Mouse (Mus musculus) liver (tissue): Measurements from ENCODE around the gene Atg101.
A peak's percentile ranks its signal among the peaks of the same experiment; 100 is the strongest.

Source experiments
- DNase-seq: peaks from one replicate; pipeline ENCODE4 v3.0.0-alpha.2; 2020; ENCODE audit warnings: mixed read lengths

The Atg101 gene

DNA sequence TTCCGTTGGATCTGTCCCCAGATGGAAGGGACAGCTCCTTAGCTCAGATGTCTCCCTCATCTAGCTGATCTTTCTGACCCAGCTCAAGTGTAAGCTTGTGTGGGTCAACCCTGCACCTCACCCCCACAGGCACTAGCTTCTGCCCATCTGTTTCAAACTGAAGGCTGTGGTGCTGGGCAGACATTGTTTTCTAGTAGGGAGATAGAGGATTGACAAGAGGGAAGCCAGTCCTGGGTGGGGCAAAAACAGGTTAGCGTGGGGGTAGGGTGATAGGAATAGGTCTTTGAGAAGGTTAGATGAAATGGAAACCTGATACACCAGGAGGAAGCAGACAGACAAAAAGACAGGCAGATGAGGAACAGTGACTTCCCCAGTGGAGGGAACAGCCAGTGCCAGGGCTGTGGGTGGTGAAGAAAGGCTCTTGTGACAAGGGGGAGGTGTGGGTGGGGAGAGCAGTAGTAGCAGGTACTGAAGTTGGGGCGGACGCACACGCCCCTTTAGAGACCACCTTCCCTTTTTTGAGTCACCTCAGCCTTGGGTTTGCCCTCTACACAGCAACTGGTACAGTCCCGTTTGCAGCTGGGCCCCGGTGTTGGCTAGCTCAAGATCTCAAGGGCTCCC, 28.1 kb upstream of the Atg101 start:
- DNase-seq: no peak

DNA sequence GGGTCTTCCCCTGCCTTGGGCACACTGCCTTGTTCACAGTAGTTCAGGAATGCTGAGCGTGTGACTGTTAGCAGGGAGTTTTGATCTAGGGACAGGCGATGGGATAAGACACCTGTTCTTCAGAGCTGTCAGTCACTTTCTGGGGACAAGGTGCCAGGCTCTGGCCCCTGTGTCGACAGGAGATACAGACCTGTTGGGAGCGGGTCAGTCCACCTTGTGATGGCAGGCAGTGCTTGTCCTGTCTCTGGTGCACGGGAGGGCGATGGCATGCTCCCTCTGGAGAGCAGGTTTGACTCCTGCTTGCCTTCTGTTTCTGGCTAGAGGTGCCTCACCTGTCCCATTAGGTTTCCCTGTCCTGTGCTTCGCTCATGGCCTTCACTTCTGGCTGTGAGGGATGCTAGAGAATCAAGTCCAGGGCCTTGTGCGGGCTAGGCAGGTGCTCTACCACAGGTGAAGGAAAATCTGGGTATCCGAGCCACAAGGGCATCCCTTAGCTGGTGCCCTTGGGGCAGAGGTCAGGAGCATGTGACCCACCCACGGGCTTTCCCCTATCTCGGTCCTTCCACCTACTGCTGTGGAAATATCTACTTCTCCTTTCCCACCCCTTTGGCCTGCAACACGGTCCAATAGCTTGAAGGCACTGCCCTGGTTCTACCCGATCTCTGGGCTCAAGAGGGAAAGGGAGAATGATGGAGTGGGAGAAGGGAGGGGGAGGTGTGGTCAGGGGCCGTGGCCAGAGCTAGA, 27.4 kb upstream of the Atg101 start:
- DNase-seq: no peak

DNA sequence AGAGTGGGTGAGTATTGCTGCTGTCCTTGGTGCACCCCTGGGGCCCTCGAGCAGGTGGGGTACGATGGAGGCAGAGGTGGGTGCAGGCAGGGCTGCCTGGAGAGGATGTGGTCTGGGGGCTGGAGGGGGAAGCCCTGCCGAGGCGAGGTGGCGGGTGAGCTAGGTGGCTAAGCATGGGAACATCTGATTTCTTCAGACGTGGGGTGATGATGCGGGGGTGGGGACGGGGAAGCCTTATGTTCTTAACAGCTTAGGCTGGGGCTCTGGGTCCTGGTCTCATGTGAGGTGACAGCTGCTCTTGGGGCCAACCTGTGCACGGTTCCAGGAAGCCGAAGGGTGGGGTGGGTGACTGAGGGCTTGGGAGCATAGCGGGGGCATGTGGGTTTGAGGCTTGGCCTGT, 25.7 kb upstream of the Atg101 start:
- DNase-seq: no peak

DNA sequence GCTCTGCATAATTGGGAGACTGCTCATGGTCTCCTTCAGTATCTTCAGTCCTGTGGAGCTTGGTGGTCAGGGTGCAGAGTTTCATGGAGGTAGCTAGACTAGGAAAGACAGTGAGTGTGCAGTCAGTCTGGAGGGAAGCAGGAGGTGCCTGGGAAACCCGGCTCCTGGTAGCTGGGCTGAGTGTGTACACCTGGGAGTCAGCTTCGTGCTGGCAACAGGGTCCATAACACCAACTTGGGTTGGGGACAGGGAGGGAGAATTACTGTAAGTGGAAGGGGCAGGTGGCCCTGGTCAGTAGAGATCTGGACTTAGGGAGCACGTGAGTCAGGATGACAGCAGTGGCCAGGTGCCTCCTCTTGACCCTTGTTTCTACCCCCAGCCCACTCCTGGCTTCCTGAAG, 24.1 kb upstream of the Atg101 start:
- DNase-seq: no peak

DNA sequence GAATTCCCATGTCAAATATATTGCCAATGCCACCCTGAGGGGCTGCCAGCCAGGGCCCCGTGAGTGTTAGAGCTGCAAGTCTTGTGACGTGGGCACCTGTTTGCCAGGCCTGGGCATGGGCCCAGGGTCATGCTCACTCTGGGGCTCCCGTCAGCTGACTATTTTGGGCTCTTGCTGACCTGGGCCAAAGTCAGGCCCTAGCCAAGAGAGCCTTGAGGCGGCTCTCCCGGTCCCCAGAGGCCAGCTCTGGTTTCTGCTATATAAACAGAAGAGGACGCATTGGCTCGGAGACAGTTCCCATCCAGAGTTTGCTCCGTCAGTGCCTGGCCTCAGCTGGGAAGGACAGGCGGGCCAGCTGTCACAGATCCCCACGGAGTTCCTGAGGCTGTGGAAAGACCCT, 23.7 kb upstream of the Atg101 start:
- DNase-seq: no peak

DNA sequence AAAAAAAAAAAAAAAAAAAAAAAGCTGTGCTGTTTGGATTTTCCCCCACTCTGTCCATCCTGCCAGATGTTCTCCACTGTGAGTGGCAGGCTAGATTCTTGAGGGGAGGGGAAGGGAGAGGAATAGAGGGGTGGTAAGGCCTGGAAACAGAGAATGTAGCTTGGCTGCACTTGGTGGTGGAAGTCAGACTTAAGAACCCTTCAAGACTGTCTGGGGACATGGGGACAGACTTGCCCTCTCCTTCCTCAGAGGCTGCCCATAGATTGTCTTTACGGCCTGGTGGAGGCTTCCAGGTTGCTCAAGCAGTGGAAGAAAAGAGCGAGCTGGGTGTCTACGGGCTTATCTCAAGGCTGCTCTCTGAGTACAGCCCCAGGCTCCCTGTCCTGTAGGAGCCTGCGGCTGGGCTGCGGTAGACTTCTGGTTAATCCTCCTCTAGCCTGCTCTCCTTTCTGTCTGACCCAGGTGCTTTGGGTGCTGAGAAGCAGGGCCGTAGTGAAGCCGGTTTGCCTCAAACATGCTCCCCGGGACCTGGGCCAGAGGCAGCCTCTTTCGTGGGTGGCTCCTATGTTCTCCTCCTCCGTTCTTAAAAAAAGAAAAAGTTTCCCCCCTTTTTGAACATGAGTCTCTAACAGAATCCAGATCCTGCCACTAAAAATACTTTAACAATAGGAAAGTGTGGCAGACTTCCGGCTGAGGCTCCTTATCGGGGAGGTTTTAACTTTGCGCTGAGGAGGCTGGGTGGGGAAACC, 23.0 kb upstream of the Atg101 start:
- DNase-seq: no peak

DNA sequence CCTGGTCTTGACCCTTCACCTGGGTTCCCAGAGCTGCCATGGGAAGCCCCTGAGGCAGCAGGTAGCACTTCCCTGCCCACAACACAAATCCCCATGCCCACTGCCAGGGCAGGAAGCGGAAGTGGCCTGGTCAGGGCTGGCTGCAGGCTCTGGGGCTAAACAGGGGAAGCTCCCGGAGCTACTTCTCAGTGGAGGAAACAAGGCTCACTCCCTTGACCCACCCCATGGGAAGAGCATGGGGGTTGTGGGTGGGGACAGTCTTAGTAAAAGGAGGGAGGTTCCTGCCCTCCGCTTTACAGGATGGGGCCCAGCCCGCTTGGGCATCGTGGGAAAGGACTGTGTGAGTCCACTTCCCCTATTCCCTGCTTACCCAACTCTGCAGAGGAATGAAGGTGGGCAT, 21.6 kb upstream of the Atg101 start:
- peak; percentile 52 for DNase-seq

DNA sequence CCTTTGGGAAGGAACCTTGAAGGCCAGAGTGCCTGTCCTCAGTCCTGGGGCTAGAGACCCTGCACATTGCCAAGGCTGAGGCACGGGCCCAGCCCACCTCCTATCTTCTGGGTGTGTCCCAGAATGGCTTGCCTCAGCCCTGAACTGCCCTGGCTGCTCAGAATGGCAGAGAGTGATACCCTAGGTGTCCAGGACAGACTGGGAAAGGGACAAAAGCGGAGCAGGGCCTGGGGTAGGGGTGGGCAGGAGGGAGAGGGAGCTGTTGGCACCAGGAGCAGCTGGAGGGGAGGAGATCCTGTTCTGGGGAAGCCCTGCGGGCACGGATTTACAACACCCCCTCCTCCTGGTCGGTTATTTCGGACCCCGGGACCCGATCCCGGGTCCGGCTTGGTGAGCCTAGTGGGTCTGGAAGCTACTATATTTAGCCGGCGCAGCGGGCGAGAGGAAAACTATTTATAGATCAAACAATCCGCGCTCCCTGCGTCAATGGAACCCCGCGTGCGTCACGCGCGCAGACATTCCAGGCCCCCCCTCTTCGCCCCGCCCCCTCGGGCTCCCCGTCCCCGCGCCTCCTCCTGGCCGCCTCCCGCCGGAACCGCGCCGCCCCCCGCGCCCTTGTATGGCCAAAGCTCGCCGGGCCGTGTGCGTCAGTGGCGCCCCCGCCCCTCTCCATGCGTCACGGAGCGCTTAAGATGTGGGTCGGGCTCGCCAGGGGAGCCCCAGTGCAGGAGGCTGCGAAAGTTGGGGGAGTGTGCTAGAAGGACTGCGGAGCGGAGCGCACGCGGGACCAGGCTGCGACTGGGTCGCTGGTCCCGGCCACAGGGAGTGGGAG, 17.7 kb upstream of the Atg101 start:
- DNase-seq: peak; percentile 81

DNA sequence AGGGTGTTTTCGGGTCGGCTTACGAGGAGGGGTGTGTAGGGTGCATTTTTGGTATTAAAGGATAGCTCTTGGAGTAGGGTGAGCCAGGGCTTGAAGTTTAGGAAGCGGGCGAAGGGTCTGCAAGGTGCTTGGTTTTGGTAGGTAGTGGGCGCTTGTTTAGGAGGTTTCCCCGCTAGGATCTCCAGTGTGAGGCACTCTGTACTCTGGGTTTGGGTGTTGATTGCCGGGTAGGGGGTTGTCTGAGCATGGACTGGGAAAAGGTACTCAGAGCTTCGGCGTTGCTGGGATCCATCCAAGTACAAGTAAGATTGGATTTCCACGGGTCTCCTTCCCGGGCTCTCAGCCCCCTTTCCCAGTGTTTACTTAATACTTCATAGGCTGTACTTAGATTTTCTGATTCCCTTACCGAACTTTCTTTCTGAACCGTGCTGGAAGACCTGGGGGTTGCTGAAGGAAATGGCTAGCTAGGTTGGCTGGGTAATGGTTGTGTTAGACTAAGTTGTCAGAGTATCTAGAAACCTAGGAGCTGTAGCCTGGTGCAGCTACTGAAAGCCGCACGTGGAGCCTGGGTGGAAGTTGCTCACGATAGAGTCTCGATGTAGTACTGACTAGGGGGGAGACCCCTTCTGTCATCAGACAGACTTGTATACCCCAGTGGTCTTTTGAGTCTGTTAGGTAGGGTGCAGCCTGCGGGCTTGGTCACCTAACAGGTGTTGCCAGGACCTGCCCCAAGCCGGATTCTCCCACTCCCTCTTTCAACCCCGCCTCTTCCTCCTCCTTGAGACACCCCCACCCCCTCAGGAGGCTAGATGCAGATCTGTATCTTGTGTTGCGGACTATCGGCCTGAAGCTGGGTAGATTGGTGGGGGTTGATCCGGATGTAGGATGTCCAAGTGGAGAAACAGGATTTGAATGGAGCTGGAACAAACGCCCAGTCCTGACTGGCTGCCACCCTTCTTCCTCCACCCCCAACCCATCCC, 16.7 kb upstream of the Atg101 start:
- DNase-seq: no peak

DNA sequence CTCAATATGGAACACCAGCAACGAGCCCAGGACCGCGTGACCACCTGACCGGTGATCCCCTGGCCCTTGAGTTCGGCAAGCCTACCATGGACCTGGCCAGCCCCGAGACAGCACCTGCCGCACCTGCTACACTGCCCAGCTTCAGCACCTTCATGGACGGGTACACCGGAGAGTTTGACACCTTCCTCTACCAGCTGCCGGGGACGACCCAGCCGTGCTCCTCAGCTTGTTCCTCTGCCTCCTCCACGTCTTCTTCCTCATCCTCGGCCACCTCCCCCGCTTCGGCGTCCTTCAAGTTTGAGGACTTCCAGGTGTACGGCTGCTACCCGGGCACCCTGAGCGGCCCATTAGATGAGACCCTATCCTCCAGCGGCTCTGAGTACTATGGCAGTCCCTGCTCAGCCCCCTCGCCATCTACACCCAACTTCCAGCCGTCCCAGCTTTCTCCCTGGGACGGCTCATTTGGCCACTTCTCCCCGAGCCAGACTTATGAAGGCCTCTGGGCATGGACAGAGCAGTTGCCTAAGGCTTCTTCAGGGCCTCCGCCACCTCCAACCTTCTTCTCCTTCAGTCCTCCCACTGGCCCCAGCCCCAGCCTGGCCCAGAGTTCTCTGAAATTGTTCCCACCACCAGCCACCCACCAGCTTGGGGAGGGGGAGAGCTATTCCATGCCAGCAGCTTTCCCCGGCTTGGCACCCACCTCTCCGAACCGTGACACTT, 13.8 kb upstream of the Atg101 start:
- no peak for DNase-seq

DNA sequence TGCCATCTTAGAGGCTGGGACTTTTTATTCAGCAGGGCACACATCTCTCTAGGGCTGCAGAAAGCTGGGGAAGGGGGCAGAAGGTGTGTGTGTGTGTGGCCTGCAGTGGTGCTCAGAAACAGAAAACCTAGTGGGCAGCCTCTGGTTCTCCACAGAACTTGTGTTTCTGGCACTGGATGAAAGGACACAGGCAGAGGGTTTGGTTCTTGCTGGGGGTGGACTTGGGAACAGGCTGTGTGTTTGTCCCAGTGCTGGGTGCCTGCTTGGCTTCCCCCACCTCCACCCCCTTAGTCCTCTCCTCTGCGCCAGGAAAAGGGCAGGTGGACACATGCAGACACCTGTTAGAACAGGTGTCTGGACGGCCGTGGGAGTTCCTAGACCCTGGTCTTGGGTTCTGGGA, 13.0 kb upstream of the Atg101 start:
- no peak for DNase-seq

DNA sequence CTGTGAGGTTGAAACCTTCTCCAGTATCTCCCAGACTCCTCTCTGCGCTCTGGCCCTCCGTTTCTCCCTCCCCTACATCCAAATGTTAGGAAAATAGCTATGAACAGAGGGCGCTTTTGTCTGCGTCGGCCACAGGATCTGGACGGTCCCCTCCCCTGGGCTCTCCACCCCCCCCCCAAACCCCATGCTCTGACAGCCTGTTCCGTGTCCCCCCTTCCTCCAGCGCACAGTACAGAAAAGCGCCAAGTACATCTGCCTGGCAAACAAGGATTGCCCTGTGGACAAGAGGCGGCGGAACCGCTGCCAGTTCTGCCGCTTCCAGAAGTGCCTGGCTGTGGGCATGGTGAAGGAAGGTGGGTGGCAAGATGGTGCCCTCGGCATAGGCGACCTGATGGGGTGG, 12.6 kb upstream of the Atg101 start:
- DNase-seq: no peak

DNA sequence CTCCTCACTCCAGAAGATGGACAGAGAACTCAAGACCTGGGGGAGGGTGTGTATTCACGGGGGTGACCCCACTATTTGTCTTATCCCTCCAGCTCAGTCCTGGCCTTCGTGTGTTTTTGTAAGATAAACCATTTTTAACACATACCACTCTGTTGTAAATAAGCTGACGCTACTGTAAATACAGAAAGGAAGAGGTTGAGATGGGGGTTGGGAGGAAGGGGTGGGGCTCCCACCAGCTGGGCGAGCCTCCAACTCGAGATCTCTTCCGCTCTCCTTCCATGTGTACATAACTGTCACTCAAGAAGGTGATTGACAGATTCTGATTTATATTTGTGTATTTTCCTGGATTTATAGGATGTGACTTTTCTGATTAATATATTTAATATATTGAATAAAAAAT, 9.7 kb upstream of the Atg101 start:
- DNase-seq: no peak

DNA sequence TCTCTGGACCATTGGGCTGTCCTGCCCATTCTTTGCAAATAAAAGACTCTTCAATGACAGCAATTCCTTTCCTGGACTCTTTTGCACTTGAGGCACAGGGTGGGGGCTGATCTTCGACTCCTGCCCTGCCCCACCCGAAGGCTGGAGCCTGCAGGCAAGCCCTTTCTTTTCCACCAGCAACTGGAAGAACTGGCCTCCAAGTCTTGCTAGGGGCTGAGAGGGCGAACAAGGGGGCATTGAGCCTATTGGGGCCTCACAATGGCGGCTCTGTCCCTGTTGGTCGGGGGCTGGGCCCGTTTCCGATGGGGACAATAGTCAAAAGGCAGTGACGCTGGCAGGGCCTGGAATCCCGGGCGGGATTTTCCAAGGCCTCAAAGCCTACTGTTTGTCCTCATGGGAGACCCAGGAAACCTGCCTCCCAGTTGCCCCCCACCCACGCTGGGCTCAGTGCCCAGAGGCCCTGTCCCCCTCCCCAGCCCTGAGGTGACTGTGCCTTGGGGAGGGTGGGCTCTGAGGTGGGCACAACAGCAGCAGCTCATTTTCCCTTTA, 6.6 kb upstream of the Atg101 start:
- DNase-seq: no peak

DNA sequence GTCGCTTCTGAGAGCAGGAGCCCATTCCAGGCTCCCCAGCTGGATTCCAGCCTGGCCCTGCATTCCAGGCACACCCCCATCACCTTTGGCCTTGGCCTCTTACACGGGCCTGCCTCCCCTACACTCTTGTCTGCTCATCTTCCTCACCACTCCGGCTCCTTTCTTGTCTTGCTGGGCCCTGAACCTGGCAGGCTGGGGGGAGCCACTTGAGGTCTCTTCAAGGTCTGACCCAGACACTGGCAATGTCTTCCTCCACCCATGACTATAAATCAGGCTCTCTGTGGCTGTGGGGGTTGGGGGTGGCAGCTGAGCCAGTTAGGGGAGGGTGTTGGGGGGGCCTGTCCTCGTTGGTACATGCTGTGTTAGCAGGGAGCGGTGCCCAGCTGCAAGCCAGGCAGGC, 5.5 kb upstream of the Atg101 start:
- no peak for DNase-seq

DNA sequence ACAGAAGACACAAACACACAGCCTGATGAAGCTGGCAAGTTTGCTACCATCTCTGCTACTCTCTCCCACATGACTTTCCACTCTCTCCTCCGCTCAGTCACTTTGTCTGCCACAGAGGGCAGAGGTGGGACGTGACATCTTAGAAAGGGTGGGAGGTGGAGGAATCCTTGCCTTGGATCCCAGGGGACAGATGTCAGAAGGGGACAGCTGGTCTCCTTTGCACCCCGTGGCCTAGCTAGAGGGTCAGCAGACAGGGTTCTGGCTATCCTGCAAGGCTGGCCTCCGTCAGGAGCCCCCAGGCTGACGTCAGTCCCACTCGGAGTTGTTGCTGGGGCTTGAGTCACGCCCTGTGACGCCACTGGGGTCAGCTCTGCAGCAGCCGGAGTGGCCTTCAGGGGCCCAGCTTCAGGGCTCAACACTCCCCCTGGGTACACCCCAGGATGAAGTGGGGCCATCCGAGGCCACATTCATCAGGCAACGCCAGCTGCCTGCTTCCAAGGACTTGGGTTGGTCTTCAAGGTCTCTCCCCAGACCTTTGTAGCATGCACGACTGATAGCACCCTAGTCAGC, 4.6 kb upstream of the Atg101 start:
- DNase-seq: no peak

DNA sequence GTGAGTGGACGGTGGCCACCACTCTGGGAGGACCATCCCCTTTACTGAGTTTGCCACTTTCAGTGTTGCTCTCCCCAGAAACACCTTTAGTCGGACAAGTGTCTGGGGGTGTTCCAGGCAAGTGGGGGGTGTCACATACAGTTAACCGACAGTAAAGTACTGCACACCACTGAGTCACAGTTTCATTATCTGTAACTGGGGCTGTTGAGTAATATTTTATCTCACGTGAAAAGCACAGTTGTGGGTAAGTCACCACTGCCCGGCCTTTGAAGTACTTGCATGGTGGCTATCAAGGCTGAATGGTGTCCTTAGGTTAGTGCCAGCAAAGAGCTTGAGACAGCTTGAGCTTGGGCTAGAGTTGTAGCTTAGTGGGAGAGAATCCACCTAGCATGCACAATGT, 1.6 kb upstream of the Atg101 start:
- DNase-seq: no peak

DNA sequence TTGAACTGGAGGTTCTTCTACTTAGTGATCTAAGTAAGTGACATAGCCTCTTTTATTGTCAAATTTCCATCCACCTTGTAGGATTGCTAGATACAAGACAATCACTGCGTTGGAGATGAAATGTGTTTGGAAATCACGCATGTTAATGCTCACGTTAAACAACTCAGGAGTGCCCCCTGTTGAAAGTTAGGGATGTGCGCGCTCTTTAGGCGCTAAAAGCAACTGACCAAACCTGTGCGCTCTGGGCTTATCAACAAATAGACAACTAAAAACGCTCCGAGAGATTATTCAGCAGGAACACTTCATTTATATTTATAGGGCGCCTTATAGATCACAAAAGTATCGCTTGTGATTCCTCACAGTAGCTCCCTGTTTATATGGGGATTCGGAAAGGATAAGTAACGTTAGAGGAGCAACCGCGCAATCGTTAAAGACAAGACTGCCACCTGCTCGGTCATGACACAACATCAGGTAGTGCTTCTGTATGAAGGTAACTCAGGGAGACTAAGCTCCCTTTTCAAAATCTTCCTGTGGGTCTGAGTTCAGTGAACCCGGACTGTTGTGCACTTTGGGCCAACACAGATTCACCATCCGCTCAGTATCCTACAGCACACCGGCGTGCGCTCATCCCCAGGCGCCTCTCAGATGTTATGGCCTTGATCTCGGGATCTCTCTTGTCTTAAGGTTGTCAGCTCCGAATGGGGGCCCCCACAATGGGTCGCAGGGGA, 725 bp upstream of the Atg101 start:
- peak; percentile 59 for DNase-seq

DNA sequence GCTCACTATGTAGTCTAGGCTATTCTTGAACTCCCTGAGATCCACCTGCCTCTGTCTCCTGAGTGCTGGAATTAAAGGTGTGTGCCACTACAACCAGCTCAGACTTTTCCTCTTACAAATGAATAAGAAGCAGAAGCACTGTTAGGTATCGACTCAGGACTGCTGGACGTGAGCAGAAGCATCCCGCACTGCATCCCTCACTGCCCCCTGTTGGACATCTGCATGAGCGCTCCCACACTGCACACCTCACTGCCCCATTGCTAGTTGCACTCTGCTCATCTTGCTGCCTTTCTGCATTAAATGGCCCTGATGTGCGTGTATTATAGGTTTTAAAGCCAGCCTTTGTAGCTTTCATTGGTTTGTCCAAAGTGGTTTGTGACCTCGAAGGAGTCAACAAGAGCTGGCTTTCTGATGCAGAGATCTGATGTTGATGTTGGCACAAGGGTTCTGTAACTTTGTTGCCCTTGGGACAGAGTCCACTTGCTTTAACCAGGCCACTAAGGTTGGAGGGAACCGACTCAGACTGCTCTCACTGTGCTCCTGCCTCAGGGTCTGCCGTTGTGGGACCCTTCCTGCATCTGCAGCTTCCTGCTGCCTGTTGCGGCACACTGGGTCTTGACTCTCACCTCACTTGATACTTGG, 2.2 kb downstream of the Atg101 start:
- no peak for DNase-seq
